Mouse (Mus musculus): Measurements from ENCODE around the gene Tns1.

DNA sequence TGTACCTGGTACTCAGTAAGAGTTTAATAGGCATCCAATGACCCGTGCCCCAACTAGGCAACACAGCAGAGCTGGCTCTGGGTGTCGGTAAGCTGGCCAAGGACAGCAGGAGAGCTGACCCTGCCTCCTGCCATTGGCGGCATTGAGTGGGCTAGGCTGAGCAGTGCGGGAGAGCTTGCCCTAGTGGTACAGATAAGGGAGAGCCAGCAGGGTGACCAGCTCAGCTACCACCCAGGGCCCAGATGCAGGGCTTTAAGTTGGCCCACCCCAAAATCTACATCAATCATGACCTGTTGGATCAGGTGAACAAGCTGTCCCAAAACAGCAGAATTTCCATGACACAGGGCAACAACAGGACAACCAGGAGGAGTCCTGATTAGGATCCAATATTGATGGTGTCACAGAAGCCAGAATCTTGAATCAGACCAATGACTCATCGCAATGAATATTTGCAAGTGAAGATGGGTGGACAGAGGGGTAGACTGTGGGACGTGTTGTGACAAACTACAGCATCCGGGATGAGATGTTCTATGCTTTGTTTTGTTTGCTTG lies 54.2 kb downstream of the Tns1 start:
- TF ChIP-seq CTCF (IDR thresholded peaks at IDR 0.05; ENCODE audit: insufficient read depth, low read length) (no peak), POLR2A (IDR thresholded peaks at IDR 0.05; ENCODE audit: borderline replicate concordance, extremely low read depth, low read depth, low read length) (no peak)

Measured in lung, adult 2 months (tissue).